Mouse (Mus musculus) megakaryocyte-erythroid progenitor cell, adult 5 weeks (primary cell): ENCODE measurements around the gene Glg1. TPM values are rescaled to one million over a fixed set of nuclear protein-coding genes. Genes with fewer than 3 reads are reported as not detected.

ENCODE experiments used
- polyA plus RNA-seq: library from polyadenylated mRNA; stranded (reverse); fragments of >175 nt; gene quantifications from 2 replicates; pipeline ENCODE4 v1.2.3, GENCODE M21; 2012

Glg1 gene
- 11.8 and 13.5 TPM in 2 replicates for polyA plus RNA-seq

DNA sequence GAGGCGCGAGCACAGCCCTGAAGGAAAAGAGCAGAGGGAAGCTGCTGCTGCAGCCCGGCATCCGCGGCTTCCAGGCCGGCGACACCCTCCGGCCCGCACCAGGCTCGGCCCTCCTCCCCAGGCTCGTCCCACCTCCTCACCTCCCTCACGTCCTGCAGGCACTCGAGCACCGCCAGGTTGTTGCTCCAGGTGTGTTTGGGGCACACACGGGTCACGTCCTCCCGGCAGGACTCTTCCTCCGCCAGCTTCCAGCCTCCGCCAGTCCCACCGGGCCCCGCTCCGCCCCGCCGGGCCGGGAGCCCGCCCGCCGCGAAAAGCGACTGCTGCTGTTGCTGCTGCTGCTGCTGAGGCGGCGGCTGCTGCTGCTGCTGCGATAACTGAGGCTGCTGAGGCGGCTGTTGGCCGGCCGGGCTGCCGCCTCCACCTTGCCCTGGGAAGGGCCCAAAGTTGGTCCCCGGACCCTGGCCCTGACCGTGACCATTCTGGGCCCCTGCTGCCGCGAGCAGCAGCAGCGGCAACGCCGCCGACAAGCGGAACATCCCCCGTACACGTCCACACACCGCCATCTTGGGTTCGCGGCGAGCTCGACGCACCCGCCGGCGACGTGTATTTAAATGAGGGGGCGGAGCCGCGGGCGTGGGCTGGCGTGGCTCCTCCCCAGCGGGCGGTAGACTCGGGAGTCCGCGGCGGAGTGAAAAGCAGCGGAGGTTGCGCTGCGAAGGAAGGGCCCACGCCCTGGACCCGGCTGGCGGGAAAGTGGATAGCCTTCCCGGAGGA lies at the start of gene Glg1:
Glg1 (minus strand) TSS at position 586 of the 777 bp plus-strand sequence.

DNA sequence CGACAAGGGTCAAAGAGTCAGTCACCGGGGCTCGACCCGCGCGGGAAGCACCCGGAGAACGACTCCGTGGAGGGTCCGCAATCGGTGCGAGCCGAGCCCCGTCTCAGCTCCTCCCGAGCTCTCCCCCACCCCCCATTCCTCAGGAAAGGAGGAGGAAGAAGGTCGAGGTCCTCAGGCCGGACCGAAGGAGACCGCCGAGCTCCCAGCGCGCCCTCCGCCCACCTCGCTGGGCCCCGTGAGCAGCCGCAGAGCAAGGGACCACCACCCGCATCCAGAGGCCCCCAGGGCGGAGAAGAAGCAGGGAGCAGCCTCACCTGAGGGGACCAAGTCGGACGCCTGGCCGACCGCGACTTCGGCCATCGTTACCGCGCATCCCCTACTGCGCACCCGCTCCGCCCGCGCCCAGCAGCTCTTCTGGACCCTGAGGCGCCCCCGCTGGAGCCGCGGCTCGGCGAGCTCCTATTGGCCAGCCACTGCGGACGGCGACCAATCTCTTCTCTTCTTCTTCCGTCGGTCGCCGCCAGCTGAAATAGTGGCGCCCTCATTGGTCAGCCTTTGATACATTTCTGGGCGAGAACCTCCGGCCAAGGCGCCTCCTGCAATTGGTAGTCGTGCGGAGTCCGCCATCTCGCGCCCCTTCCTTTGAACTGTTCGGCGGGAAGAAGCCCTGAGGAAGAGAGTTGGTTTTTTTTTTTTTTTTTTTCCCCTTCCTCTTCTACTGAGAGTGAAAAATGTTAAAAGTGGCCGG lies 41.0 kb upstream of the Glg1 start, which contains the start of gene Rfwd3:
Rfwd3 (minus strand) TSS at position 402 of the 748 bp plus-strand sequence.

Other genes with a start within 250 kb of the Glg1 start
- gene Ddx19b, start 227.5 kb downstream of the Glg1 start, polyA plus RNA-seq, result 3.0 and 3.2 TPM in 2 replicates
- 14.1 and 17.4 TPM in 2 replicates for gene Aars, start 226.1 kb downstream of the Glg1 start, polyA plus RNA-seq
- gene Exosc6, start 202.9 kb downstream of the Glg1 start, polyA plus RNA-seq, result 113 and 121 TPM in 2 replicates
- 0.06 and 0.09 TPM in 2 replicates for gene Clec18a, start 166.8 kb downstream of the Glg1 start, polyA plus RNA-seq
- gene Pdpr, start 164.6 kb downstream of the Glg1 start, polyA plus RNA-seq, result 4.3 and 4.5 TPM in 2 replicates
- 3.5 and 4.3 TPM in 2 replicates for gene Rfwd3, start 41.0 kb upstream of the Glg1 start, polyA plus RNA-seq
- 16.3 and 17.2 TPM in 2 replicates for gene Mlkl, start 79.0 kb upstream of the Glg1 start, polyA plus RNA-seq
- not detected in 2 replicates for gene Fa2h, start 134.6 kb upstream of the Glg1 start, polyA plus RNA-seq